Mouse (Mus musculus): ENCODE measurements around the gene Banp. TPM values are rescaled to one million over a fixed set of nuclear protein-coding genes. Genes with fewer than 3 reads are reported as not detected.
A peak's percentile ranks its signal among the peaks of the same experiment; 100 is the strongest.

The Banp gene
- polyA plus RNA-seq, 1 experiment from 2014 or later = 55.5 TPM

DNA sequence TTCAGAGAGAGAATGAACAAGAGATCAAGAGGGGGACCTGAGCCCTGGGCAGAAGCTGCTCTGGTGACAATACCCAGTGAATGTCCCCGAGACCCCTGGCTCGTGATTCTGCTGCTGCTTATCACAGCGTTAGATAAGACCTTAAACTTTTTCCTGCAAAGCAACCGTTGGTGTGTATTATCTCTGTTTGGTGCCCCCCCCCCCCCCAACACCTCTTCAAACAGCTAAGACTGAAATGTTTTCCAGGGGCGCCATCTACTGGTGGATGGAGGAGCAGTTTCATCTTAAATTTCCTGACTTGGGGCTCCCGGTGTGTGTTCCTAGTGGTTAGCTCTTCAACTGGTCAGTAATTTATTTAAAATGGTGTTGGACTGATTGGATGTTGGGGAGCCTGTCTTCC is 39.9 kb upstream of the Banp start:
- ATAC-seq (ENCODE audit: low FRiP score, low read depth) = no peak
- H3K4me1 ChIP-seq = peaks cover 23% of the 10 kb centered on the region
- WGBS = 8% methylated on average over 6 of the region's 6 CpGs

DNA sequence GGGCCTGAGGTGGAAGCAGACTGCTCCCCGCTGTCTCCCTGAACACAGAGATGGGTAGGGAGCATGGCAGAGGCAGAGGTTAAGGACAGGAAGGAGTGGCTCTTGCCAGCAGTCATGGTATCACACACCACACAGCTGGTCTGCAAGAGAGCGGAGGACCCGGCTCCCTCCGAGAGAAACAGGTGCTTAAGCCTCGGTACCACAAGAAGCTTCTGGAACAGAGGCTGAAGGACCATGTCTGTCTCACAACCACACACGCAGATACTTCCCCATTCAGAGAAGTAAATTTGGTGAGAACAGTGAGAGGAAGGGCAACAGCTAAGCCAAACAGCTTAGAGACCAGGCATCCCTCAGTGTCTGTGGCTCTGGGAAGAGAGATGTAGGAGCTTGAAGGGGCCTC is 38.1 kb upstream of the Banp start:
- Histone ChIP-seq H3K27ac (no peak overlapping the region), H3K9ac (no peak overlapping the region), H3K9me3 (no peaks in the 10 kb centered on the region), H3K27me3 (replicated peaks) (no peaks in the 10 kb centered on the region; the same call in 1 of the 2 replicates), H3K36me3 (no peaks in the 10 kb centered on the region), H3K4me3 (no peak overlapping the region), H3K4me1 (peaks cover 9% of the 10 kb centered on the region), H3K4me2 (replicated peaks) (no peak overlapping the region)
- no peak for ATAC-seq (ENCODE audit: low FRiP score, low read depth)
- 94% methylated on average over 6 of the region's 6 CpGs for WGBS

More for the DNA sequence above, 39.9 kb upstream of the Banp start:
- Histone ChIP-seq H3K4me2 (replicated peaks) (no peak overlapping the region), H3K9ac (no peak overlapping the region), H3K27ac (no peak overlapping the region), H3K9me3 (no peaks in the 10 kb centered on the region), H3K4me3 (no peak overlapping the region), H3K36me3 (no peaks in the 10 kb centered on the region), H3K27me3 (replicated peaks) (no peaks in the 10 kb centered on the region; the same call in none of the 2 replicates)

DNA sequence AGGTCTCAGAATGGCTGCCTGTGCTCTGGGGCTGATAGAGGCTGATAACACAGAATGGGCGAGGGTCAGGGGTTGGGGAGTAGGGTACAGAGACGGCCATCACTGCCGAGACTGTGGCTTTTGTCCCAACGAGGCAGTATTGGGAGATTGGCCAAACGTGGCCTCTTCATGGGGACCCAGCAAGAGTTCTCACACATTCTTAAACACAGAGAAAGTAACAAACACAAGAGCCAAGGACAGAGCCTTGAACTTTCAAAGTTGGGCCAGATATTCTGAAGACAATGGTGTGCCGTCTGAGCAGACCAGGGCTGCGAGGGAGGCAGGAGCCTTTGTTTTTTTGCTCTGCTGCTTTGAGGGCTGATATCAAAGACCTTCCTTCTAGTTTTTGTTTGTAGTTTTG is 37.6 kb upstream of the Banp start:
- Histone ChIP-seq H3K9me3 (no peaks in the 10 kb centered on the region), H3K4me1 (peaks cover 5% of the 10 kb centered on the region), H3K4me3 (no peak overlapping the region), H3K27me3 (replicated peaks) (no peaks in the 10 kb centered on the region; the same call in 1 of the 2 replicates), H3K9ac (0 out of 2 replicates have a peak overlapping the region, but pooled peaks have one; percentile 13), H3K27ac (no peak overlapping the region), H3K36me3 (no peaks in the 10 kb centered on the region), H3K4me2 (replicated peaks) (no peak overlapping the region)
- WGBS = 71% methylated on average over 7 of the region's 7 CpGs
- ATAC-seq (ENCODE audit: low FRiP score, low read depth) = no peak

DNA sequence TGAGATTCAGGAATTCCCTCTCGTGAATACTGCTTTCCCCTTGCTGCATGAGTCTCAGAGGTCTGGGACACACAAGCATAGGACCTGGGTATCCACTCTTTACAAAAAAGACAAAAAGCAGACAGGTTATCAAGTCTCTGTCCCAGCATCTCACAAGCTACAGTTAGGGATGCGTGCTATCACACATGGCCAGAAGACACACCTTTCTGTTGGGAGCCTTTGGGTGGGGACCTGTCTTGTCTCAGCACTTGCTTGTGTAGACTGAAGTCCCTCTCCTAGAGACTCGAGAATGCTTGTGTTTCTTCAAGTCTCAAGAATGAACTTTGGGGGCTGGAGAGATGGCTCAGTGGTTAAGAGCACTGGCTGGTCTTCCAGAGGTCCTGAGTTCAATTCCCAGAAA is 36.7 kb upstream of the Banp start:
- no peak overlapping the region for H3K9ac ChIP-seq
- no peak for ATAC-seq (ENCODE audit: low FRiP score, low read depth)
- peaks cover 3% of the 10 kb centered on the region for H3K4me1 ChIP-seq
- H3K9me3 ChIP-seq = no peaks in the 10 kb centered on the region
- no peaks in the 10 kb centered on the region for H3K36me3 ChIP-seq
- H3K27me3 ChIP-seq (replicated peaks) = no peaks in the 10 kb centered on the region; the same call in 1 of the 2 replicates
- 74% methylated on average over 3 of the region's 3 CpGs for WGBS
- H3K4me3 ChIP-seq = no peak overlapping the region
- H3K4me2 ChIP-seq (replicated peaks) = no peak overlapping the region
- no peak overlapping the region for H3K27ac ChIP-seq

DNA sequence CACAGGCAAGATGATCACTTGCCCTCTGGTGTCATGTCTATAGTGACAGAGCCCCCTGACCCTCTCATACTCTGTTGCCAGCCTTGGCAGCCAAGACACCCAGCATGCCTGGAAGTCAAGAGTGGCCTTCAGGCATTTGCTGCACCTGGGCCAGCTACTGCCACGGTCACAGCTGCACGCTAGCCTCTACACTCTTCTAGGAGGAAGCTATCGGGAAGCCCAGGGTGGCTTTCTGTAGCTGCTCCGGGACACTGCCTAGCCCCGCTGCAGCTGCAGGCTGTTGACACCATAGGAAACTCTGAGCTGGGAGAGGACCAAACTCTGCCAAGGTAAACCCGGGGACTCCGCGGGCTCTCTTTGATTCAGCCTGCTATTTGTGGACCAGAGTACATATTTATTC is 36.2 kb upstream of the Banp start:
- Histone ChIP-seq H3K27me3 (replicated peaks) (no peaks in the 10 kb centered on the region; the same call in 1 of the 2 replicates), H3K4me1 (no peaks in the 10 kb centered on the region), H3K4me2 (replicated peaks) (no peak overlapping the region), H3K27ac (no peak overlapping the region), H3K9me3 (no peaks in the 10 kb centered on the region), H3K4me3 (no peak overlapping the region), H3K36me3 (no peaks in the 10 kb centered on the region), H3K9ac (no peak overlapping the region)
- 80% methylated on average over 8 of the region's 8 CpGs for WGBS
- ATAC-seq (ENCODE audit: low FRiP score, low read depth) = no peak

DNA sequence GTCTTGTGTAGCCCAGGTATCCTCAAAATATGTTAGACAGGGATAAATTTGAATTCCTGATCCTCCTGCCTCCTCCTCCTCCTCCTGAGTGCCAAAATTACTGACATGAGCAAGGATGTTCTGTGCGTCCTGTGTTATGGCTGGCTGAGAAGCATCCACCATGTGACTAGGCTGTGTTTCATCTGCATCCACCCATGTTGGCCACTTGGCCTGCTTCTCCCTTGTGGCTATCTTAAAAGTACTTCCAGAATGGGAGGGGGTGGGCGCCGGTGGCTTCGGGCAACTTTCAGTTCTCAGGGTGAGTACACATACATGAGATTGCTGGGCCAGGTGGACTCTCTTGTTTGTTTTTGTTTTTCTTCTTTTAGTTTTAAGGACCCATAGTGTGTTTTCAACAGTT is 30.4 kb upstream of the Banp start:
- no peak for ATAC-seq (ENCODE audit: low FRiP score, low read depth)
- no peak overlapping the region for H3K9ac ChIP-seq
- H3K9me3 ChIP-seq = no peaks in the 10 kb centered on the region
- H3K27me3 ChIP-seq (replicated peaks) = no peaks in the 10 kb centered on the region
- H3K27ac ChIP-seq = no peak overlapping the region
- H3K4me3 ChIP-seq = no peak overlapping the region
- peaks cover 15% of the 10 kb centered on the region for H3K4me1 ChIP-seq
- WGBS = 66% methylated on average over 4 of the region's 4 CpGs
- no peaks in the 10 kb centered on the region for H3K36me3 ChIP-seq
- H3K4me2 ChIP-seq (replicated peaks) = no peak overlapping the region

DNA sequence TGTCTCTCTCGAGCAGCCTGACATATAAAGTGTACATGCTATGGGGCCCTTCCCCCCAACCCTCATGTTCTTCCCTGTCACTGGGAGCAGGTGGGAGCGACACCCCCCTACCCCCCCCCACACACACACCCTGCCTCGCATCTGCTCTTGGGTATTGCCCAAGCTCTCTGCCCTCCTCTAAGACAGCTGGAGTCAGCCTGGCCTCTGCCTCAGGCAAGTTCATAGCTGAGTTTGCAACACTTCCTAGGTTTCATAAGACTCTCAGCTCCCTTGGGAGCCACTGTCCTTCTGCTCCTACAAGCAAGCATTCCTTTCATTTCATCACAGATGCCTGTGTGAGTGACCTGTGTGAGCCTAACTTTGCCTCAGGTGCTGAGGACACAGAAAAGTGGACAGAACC is 29.8 kb upstream of the Banp start:
- H3K36me3 ChIP-seq = no peaks in the 10 kb centered on the region
- no peaks in the 10 kb centered on the region for H3K9me3 ChIP-seq
- H3K9ac ChIP-seq = no peak overlapping the region
- ATAC-seq (ENCODE audit: low FRiP score, low read depth) = 0 out of 2 replicates have a peak, but pooled peaks have one; percentile 29
- no peaks in the 10 kb centered on the region for H3K27me3 ChIP-seq (replicated peaks)
- H3K4me1 ChIP-seq = peaks cover 15% of the 10 kb centered on the region
- no peak overlapping the region for H3K4me2 ChIP-seq (replicated peaks)
- H3K27ac ChIP-seq = no peak overlapping the region
- 44% methylated on average over 3 of the region's 3 CpGs for WGBS
- no peak overlapping the region for H3K4me3 ChIP-seq

DNA sequence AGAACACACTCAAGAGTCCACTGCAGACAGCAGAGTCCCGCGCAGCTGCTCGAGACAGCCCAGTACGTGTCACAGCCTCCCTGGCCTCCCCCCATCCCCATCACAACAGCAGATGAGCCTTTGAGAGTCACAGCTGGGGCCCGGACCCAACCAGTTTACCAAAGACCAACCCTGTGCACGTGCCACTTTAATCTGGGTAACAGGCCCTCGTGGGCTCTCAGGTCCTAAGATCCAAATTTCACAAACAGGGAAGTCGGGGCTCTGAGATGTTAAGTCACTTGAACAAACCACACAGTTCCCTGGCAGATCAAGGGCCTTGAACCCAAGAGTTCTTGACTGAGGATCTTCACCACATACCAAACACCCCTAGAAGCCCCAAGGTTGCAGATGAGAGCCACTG is 28.0 kb upstream of the Banp start:
- H3K4me1 ChIP-seq = peaks cover 15% of the 10 kb centered on the region
- no peak overlapping the region for H3K9ac ChIP-seq
- no peaks in the 10 kb centered on the region for H3K9me3 ChIP-seq
- WGBS = 73% methylated on average over 8 of the region's 8 CpGs
- ATAC-seq (ENCODE audit: low FRiP score, low read depth) = no peak
- H3K36me3 ChIP-seq = no peaks in the 10 kb centered on the region
- H3K4me2 ChIP-seq (replicated peaks) = no peak overlapping the region
- H3K4me3 ChIP-seq = no peak overlapping the region
- no peak overlapping the region for H3K27ac ChIP-seq
- H3K27me3 ChIP-seq (replicated peaks) = no peaks in the 10 kb centered on the region

DNA sequence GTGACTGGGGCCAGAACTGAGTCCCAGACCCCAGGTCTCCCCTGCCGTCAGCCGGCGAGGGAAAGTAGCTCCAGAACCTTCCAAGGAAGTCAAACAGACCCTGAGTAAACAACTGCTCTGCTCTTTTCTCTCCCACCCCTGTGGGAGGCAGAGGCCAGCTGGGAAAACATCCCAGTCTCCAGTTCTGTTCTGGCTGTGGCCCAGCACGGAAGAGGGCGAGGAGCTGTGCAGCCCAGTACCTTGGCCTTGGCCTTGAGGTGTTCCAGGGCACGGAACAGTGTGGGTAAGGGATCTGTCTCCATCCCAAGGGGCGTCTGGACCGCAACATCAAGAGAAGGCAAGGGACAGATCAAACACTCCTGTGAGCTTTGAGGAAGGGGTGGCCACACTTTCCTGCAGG is 27.4 kb upstream of the Banp start:
- WGBS = 72% methylated on average over 8 of the region's 8 CpGs
- no peaks in the 10 kb centered on the region for H3K9me3 ChIP-seq
- ATAC-seq (ENCODE audit: low FRiP score, low read depth) = no peak
- no peaks in the 10 kb centered on the region for H3K27me3 ChIP-seq (replicated peaks)
- H3K4me1 ChIP-seq = peaks cover 15% of the 10 kb centered on the region
- H3K9ac ChIP-seq = no peak overlapping the region
- H3K4me2 ChIP-seq (replicated peaks) = no peak overlapping the region
- H3K36me3 ChIP-seq = no peaks in the 10 kb centered on the region
- H3K27ac ChIP-seq = no peak overlapping the region
- H3K4me3 ChIP-seq = no peak overlapping the region

DNA sequence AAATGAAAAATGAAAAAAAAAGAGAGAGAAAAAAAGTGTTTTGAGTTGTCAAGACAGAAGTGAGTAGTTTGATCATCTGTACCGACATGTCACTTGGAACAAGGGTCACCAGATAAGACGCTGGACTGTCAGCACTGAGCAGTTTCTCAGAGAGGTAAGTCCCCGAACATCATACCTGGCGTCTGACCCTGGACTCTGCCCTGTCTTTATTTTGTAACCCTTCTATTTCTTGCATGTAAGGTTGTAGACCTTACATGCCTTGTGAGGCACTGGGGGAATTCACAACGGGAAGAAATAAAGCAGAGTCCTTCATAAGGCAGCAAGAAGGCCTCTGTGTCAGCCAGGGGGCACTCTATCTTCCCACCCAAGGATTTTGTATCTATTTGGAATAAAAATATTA is 24.9 kb upstream of the Banp start:
- no peak overlapping the region for H3K27ac ChIP-seq
- no peak overlapping the region for H3K9ac ChIP-seq
- H3K27me3 ChIP-seq (replicated peaks) = no peaks in the 10 kb centered on the region
- no peak overlapping the region for H3K4me3 ChIP-seq
- no peaks in the 10 kb centered on the region for H3K9me3 ChIP-seq
- WGBS = 87% methylated on average over 5 of the region's 5 CpGs
- H3K4me1 ChIP-seq = peaks cover 11% of the 10 kb centered on the region
- no peak overlapping the region for H3K4me2 ChIP-seq (replicated peaks)
- no peaks in the 10 kb centered on the region for H3K36me3 ChIP-seq
- ATAC-seq (ENCODE audit: low FRiP score, low read depth) = no peak

DNA sequence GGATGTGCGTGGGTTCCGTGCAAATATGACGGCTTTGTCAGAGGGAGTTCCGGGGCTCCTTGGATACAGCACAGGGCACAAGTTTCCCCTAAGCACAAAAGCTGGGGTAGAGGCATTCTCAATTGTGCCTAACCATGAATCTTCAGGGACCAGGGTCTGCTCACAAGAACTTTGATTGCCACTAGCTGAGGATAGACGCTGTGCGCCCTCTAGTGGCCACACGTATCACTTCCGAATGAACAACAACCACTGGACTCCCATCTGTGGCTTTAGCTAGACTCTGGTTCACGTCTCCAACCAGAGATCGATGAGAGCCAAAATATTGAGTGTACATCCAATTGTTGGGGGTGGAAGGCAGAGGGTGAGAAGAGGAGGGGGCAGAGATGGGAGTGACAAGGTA is 23.9 kb upstream of the Banp start:
- Histone ChIP-seq H3K4me1 (0 out of 2 replicates have a peak, but pooled peaks cover 6% of the 10 kb centered on the region), H3K9ac (no peak overlapping the region), H3K27ac (no peak overlapping the region), H3K36me3 (no peaks in the 10 kb centered on the region), H3K4me3 (no peak overlapping the region), H3K9me3 (no peaks in the 10 kb centered on the region), H3K4me2 (replicated peaks) (no peak overlapping the region), H3K27me3 (replicated peaks) (no peaks in the 10 kb centered on the region)
- WGBS = 32% methylated on average over 10 of the region's 10 CpGs
- ATAC-seq (ENCODE audit: low FRiP score, low read depth) = no peak

DNA sequence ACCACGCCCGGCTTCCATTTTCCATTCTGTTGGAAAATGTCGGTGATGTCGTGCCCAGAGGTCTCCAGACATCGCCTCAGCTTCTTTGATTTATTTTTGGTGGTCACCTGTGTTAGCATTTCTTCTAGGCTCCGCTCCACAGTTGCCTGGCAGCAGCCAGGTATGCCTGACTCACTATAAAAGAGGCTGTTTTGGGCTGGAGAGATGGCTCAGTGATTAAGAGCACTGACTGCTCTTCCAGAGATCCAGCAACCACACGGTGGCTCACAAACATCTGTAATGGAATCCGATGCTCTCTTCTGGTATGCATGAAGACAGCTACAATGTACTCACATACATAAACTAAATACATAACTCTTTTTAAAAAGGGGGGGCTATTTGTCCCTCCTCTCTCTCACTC is 23.3 kb upstream of the Banp start:
- Histone ChIP-seq H3K4me1 (0 out of 2 replicates have a peak, but pooled peaks cover under 1% of the 10 kb centered on the region), H3K9me3 (no peaks in the 10 kb centered on the region), H3K4me3 (no peak overlapping the region), H3K4me2 (replicated peaks) (no peak overlapping the region), H3K9ac (no peak overlapping the region), H3K27ac (no peak overlapping the region), H3K36me3 (no peaks in the 10 kb centered on the region), H3K27me3 (replicated peaks) (no peaks in the 10 kb centered on the region)
- ATAC-seq (ENCODE audit: low FRiP score, low read depth) = no peak
- WGBS = 68% methylated on average over 8 of the region's 8 CpGs

DNA sequence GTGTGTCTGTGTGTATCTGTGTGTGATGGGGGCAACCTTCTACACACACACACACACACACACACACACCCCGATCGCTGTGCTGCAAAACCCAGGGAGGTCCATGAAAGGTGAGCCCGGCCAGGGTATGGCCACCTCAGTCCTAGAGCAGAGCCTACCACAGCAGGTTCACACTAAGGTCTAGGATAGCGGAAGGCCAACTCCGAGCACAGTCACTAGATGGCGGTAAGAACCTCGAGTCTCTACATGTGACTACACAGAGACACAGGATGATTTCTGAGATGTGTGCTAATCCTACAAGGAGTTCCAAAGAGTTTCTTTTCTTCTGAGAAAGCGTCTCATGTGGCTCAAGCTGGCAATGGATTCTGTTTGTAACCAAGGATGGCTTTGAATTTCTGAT is 22.2 kb upstream of the Banp start:
- Histone ChIP-seq H3K4me3 (no peak overlapping the region), H3K4me2 (replicated peaks) (no peak overlapping the region), H3K27ac (no peak overlapping the region), H3K36me3 (no peaks in the 10 kb centered on the region), H3K27me3 (replicated peaks) (no peaks in the 10 kb centered on the region), H3K9me3 (no peaks in the 10 kb centered on the region), H3K9ac (no peak overlapping the region), H3K4me1 (no peaks in the 10 kb centered on the region)
- 52% methylated on average over 8 of the region's 8 CpGs for WGBS
- ATAC-seq (ENCODE audit: low FRiP score, low read depth) = 0 out of 2 replicates have a peak, but pooled peaks have one; percentile 21
